Mouse (Mus musculus) stomach, postnatal 0 days (tissue): ENCODE measurements around the gene Tln2.

Experiments used
- CTCF ChIP-seq: IDR thresholded peaks from 2 replicates; pipeline ENCODE4 v1.5.1; 2016; ENCODE audit warnings: antibody characterized with exemption, low read depth, mild to moderate bottlenecking, moderate library complexity
- EP300 ChIP-seq: optimal IDR thresholded peaks from 2 replicates; pipeline ENCODE3; 2016; ENCODE audit warnings: antibody characterized with exemption

- TF ChIP-seq CTCF (no peak), EP300 (no peak)
These were observed 124.0 kb downstream of the Tln2 start for GRCm38 (mm10) chr9:67435333-67436154.
